Mouse (Mus musculus): ENCODE data around the gene H2afv. TPM values are rescaled to one million over a fixed set of nuclear protein-coding genes. Genes with fewer than 3 reads are reported as not detected.

The H2afv gene
- total and polyA plus RNA-seq, 3 experiments = 53.2 to 97.5 (median 77.3) TPM

DNA sequence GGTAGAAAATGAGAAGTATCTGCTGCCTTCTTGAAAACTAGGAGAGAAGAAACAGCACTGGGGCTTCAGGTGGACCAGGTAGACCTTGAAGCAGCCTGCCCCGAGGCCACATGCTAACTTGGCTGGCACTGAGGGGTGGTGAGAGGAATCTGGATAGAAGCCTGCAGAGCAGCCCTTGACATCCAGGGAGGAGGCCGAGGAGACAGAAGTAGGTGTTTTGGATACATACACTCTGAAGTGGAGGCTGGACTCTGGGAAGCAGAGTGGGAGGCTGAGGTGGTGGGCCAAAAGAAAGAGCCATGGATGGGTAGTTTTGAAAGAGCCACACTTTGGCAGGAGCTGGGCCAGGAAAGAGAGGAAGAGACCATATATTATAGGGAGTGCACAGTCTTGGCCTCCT, 35.0 kb upstream of the H2afv start:
- ATAC-seq (ENCODE audit: extremely low read depth, insufficient number of reproducible peaks, low FRiP score, poor library complexity, severe bottlenecking) = no peak
- TF ChIP-seq GATA1 (IDR thresholded peaks at IDR 0.05; ENCODE audit: borderline replicate concordance, low read length) = no peak
- no peak for TF ChIP-seq TAL1 (conservative IDR thresholded peaks at IDR 0.05; ENCODE audit: low read depth, low read length)
- TF ChIP-seq POLR2AphosphoS5 (IDR thresholded peaks at IDR 0.05; ENCODE audit: insufficient replicate concordance, low read depth, low read length) = no peak
- TF ChIP-seq GATA2 (IDR thresholded peaks at IDR 0.05; ENCODE audit: borderline replicate concordance, low read depth, low read length) = no peak
- TF ChIP-seq CTCF (IDR thresholded peaks at IDR 0.05; ENCODE audit: low read depth, low read length) = no peak

DNA sequence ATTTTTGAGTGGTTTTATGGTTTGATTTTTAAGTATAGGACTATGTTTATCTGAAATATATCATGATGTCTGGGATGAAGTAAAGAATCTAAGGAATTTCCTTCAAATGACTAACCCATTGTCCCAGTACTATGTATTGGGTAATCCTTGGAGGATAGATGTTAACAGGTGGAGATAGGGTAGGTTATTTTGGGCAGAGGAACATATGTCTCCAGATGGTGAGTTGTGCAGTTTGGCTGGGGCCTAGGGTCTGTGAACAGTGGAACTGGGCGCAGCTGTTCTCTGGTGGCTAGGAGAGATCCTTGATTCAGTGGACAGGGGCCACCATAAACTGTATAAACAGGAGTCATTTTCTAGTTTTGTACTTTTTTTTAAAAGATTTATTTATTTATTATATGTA, 33.1 kb upstream of the H2afv start:
- Histone ChIP-seq H3K27me3 (ENCODE audit: insufficient read depth, low read length) (peaks cover 14% of the 10 kb centered on the region), H3K4me1 (ENCODE audit: insufficient read depth, low read depth, low read length) (peaks cover 15% of the 10 kb centered on the region), H3K36me3 (replicated peaks) (peaks cover 15% of the 10 kb centered on the region), H3K4me3 (ENCODE audit: low read depth, low read length) (no peak overlapping the region), H3K9me3 (replicated peaks) (no peaks in the 10 kb centered on the region)
- no peak for TF ChIP-seq CTCF (IDR thresholded peaks at IDR 0.05; ENCODE audit: low read depth, low read length)
- TF ChIP-seq GATA2 (IDR thresholded peaks at IDR 0.05; ENCODE audit: borderline replicate concordance, low read depth, low read length) = no peak
- no peak for TF ChIP-seq GATA1 (IDR thresholded peaks at IDR 0.05; ENCODE audit: borderline replicate concordance, low read length)
- no peak for TF ChIP-seq TAL1 (conservative IDR thresholded peaks at IDR 0.05; ENCODE audit: low read depth, low read length)
- no peak for TF ChIP-seq POLR2AphosphoS5 (IDR thresholded peaks at IDR 0.05; ENCODE audit: insufficient replicate concordance, low read depth, low read length)
- ATAC-seq (ENCODE audit: extremely low read depth, insufficient number of reproducible peaks, low FRiP score, poor library complexity, severe bottlenecking) (no peak), DNase-seq (ENCODE audit: low spot score) (no peak)

More for the DNA sequence above, 35.0 kb upstream of the H2afv start:
- H3K4me3 ChIP-seq (ENCODE audit: low read depth, low read length) = no peak overlapping the region
- H3K36me3 ChIP-seq (replicated peaks) = peaks cover 8% of the 10 kb centered on the region
- peaks cover 20% of the 10 kb centered on the region for H3K27me3 ChIP-seq (ENCODE audit: insufficient read depth, low read length)
- H3K9me3 ChIP-seq (replicated peaks) = no peaks in the 10 kb centered on the region
- no peak for DNase-seq (ENCODE audit: low spot score)
- H3K4me1 ChIP-seq (ENCODE audit: insufficient read depth, low read depth, low read length) = peaks cover 13% of the 10 kb centered on the region

DNA sequence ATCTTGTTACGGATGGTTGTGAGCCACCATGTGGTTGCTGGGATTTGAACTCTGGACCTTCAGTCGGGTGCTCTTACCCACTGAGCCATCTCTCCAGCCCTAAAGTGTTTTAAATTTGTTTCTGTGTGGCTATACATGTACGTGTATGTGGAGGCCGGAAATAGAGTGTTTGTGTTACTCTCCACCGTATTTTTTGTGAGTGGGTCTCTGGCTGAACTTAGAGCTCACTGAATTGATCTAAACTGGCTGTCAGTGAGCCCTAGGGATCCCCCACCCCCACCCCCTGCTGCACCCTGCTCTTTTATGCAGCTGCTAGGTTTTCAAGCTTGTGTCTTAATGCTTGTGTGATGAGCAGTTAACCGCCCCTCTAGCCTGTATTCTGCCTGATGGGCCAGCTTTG, 32.6 kb upstream of the H2afv start:
- no peak for ATAC-seq (ENCODE audit: extremely low read depth, insufficient number of reproducible peaks, low FRiP score, poor library complexity, severe bottlenecking)

DNA sequence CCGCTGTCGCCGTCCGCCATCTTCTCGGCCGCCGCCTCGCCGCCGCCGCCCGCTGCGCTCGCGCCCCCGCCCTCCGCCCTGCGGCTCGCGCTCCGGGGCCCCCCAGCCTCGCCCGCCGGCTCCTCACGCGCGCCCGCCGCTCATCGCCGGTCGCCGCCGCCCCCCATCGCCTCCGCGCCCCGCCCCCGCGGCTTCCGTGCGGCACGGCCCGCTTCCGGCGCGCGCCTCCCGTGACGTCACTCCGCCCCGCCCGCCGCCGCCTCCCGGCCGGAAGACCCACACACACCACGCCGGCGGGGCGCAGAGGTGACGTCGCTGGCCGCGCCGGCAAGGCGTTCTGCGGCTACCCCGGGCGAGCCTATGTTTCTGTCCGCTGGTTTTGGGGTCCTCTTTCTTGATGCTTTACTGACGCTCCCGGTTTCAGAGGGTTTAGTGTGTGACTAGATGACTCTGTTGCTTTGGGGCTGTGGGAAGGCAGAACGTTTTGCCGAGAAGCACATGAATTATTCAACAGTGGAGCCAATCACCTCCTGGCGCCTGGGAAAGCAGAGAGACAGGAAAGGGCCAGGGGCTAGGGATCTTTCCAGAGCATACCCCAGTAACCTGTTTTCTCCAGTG, 31.7 kb upstream of the H2afv start, which contains the start of gene Purb:
TSS of gene Purb (minus strand) at position 51 of the 618 bp plus-strand sequence.
- no peaks in the 10 kb centered on the region for H3K9me3 ChIP-seq (replicated peaks)
- DNase-seq (ENCODE audit: low spot score) = peak; percentile 88
- H3K36me3 ChIP-seq (replicated peaks) = peaks cover 25% of the 10 kb centered on the region
- H3K4me1 ChIP-seq (ENCODE audit: insufficient read depth, low read depth, low read length) = peaks cover 24% of the 10 kb centered on the region
- H3K4me3 ChIP-seq (ENCODE audit: low read depth, low read length) = peak within 1 kb of the TSS; percentile 89
- no peak for TF ChIP-seq GATA1 (IDR thresholded peaks at IDR 0.05; ENCODE audit: borderline replicate concordance, low read length)
- TF ChIP-seq POLR2AphosphoS5 (IDR thresholded peaks at IDR 0.05; ENCODE audit: insufficient replicate concordance, low read depth, low read length) = no peak
- no peak for TF ChIP-seq GATA2 (IDR thresholded peaks at IDR 0.05; ENCODE audit: borderline replicate concordance, low read depth, low read length)
- TF ChIP-seq CTCF (IDR thresholded peaks at IDR 0.05; ENCODE audit: low read depth, low read length) = no peak
- TF ChIP-seq TAL1 (conservative IDR thresholded peaks at IDR 0.05; ENCODE audit: low read depth, low read length) = no peak
- peak; percentile 78 for ATAC-seq (ENCODE audit: extremely low read depth, insufficient number of reproducible peaks, low FRiP score, poor library complexity, severe bottlenecking)
- peaks cover 5% of the 10 kb centered on the region for H3K27me3 ChIP-seq (ENCODE audit: insufficient read depth, low read length)

More for the DNA sequence above, 32.6 kb upstream of the H2afv start:
- no peak overlapping the region for H3K4me3 ChIP-seq (ENCODE audit: low read depth, low read length)
- no peak for TF ChIP-seq CTCF (IDR thresholded peaks at IDR 0.05; ENCODE audit: low read depth, low read length)
- no peak for TF ChIP-seq TAL1 (conservative IDR thresholded peaks at IDR 0.05; ENCODE audit: low read depth, low read length)
- no peak for TF ChIP-seq POLR2AphosphoS5 (IDR thresholded peaks at IDR 0.05; ENCODE audit: insufficient replicate concordance, low read depth, low read length)
- no peak for TF ChIP-seq GATA1 (IDR thresholded peaks at IDR 0.05; ENCODE audit: borderline replicate concordance, low read length)
- TF ChIP-seq GATA2 (IDR thresholded peaks at IDR 0.05; ENCODE audit: borderline replicate concordance, low read depth, low read length) = no peak
- peaks cover 12% of the 10 kb centered on the region for H3K27me3 ChIP-seq (ENCODE audit: insufficient read depth, low read length)
- peaks cover 18% of the 10 kb centered on the region for H3K36me3 ChIP-seq (replicated peaks)
- DNase-seq (ENCODE audit: low spot score) = no peak
- H3K4me1 ChIP-seq (ENCODE audit: insufficient read depth, low read depth, low read length) = peaks cover 17% of the 10 kb centered on the region
- no peaks in the 10 kb centered on the region for H3K9me3 ChIP-seq (replicated peaks)

DNA sequence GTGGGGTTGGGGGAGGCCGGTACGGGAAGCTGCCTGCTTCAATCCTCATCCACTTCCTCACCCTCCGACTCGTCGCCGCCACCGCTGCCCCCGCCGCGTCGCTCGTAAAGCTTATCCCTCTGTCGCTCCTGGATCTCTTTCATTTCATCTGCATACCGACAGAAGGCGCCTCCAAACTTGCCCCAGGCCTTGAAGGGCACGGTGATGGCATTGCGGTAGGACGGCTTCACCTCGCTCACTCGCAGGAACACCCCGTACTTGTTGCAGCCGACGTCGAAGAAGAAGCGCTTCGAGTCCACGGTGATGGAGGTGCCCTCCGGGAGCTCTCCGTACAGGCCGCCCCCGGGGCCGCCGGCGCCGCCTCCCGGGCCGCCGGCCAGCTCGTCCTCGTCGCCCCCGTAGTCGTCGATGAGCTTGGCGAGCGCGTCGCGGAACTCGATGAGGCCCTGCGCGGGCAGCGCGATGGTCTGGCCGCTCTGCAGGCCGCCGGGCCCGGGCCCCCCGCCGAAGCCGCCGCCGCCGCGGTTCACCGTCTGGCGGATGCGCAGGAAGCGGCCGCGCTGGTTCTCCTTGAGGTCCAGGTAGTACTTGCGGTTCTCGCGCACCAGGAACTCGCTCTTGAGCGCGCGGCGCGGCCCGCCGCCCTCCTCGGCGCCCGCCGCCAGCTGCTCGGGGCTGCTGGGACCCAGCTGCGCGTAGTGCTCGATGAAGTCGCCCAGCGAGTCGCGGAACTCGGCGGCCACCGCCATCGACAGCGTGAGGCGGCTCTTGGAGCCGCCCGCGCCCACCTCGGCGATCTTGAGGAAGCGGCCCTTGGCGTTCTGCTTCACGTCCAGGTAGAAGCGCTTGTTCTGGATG, 30.9 kb upstream of the H2afv start:
- DNase-seq (ENCODE audit: low spot score) = peak; percentile 38

DNA sequence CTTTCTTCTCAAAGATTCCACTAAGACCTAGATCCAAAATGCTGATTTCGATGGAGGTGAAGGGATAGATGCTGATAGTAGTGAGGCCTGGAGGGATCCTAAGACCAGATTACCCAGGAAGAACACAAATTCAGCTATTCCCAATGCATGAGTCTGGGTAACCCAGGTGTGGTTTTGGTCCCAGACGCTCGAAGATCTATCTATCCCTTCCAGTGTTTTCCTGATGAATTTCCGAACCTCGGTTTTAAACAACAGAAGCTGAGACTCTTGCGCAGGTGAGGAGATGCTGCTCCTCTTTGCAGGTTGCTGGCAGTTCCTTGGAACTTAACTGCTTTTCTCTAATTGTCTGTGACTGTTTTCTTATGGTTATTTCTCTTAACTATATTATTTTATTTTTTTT, 30.1 kb upstream of the H2afv start:
- no peak for ATAC-seq (ENCODE audit: extremely low read depth, insufficient number of reproducible peaks, low FRiP score, poor library complexity, severe bottlenecking)
- Histone ChIP-seq H3K36me3 (replicated peaks) (peaks cover 37% of the 10 kb centered on the region), H3K9me3 (replicated peaks) (no peaks in the 10 kb centered on the region), H3K4me3 (ENCODE audit: low read depth, low read length) (peak overlapping the region; percentile 89), H3K27me3 (ENCODE audit: insufficient read depth, low read length) (no peaks in the 10 kb centered on the region), H3K4me1 (ENCODE audit: insufficient read depth, low read depth, low read length) (peaks cover 32% of the 10 kb centered on the region)
- DNase-seq (ENCODE audit: low spot score) = no peak
- no peak for TF ChIP-seq TAL1 (conservative IDR thresholded peaks at IDR 0.05; ENCODE audit: low read depth, low read length)
- TF ChIP-seq GATA1 (IDR thresholded peaks at IDR 0.05; ENCODE audit: borderline replicate concordance, low read length) = no peak
- no peak for TF ChIP-seq CTCF (IDR thresholded peaks at IDR 0.05; ENCODE audit: low read depth, low read length)
- no peak for TF ChIP-seq POLR2AphosphoS5 (IDR thresholded peaks at IDR 0.05; ENCODE audit: insufficient replicate concordance, low read depth, low read length)
- no peak for TF ChIP-seq GATA2 (IDR thresholded peaks at IDR 0.05; ENCODE audit: borderline replicate concordance, low read depth, low read length)

More for the DNA sequence above, 30.9 kb upstream of the H2afv start:
- TF ChIP-seq GATA2 (IDR thresholded peaks at IDR 0.05; ENCODE audit: borderline replicate concordance, low read depth, low read length) (no peak), GATA1 (IDR thresholded peaks at IDR 0.05; ENCODE audit: borderline replicate concordance, low read length) (no peak), TAL1 (conservative IDR thresholded peaks at IDR 0.05; ENCODE audit: low read depth, low read length) (no peak), CTCF (IDR thresholded peaks at IDR 0.05; ENCODE audit: low read depth, low read length) (no peak; the same call in 1 of the 2 replicates), POLR2AphosphoS5 (IDR thresholded peaks at IDR 0.05; ENCODE audit: insufficient replicate concordance, low read depth, low read length) (no peak)
- Histone ChIP-seq H3K4me1 (ENCODE audit: insufficient read depth, low read depth, low read length) (peaks cover 28% of the 10 kb centered on the region), H3K9me3 (replicated peaks) (no peaks in the 10 kb centered on the region), H3K4me3 (ENCODE audit: low read depth, low read length) (peak overlapping the region; percentile 89), H3K36me3 (replicated peaks) (peaks cover 33% of the 10 kb centered on the region), H3K27me3 (ENCODE audit: insufficient read depth, low read length) (peaks cover under 1% of the 10 kb centered on the region; the same call in 1 of the 2 replicates)
- ATAC-seq (ENCODE audit: extremely low read depth, insufficient number of reproducible peaks, low FRiP score, poor library complexity, severe bottlenecking) = peak; percentile 32; the same call in 1 of the 2 replicates

Data from G1E (cell line).